Mouse (Mus musculus): ENCODE measurements around the gene Csnk1g1.

DNA sequence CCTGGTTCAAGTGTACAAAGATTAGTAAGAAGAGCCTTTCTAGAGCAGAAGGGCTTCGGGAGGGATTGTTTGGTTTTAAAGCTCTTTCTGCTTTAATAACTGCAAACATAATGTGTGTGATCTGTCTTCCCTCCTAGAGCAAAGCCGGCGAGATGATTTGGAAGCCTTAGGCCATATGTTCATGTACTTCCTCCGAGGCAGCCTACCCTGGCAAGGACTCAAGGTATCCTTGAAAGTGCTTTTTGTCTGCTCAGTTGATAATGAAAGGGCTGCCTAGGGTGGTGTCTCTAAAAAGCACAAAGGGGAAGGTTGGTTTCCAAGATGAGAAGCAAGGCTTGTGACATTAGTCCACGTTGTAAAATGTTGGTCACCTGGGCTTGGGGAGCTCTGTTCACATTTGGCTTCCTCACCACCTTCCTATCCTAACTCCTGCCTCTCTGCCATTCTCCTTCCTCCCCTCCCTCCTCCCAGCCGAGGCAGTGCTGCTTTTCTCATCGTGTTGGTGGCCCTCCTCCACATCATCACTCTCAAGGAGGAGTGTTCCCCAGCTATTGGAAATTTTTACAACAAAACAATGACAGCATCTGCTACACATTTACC, 99.0 kb downstream of the Csnk1g1 start:
- TF ChIP-seq POLR2A (IDR thresholded peaks at IDR 0.05; ENCODE audit: extremely low read depth, insufficient read depth, low read length) (no peak), CTCF (IDR thresholded peaks at IDR 0.05; ENCODE audit: extremely low read depth, insufficient read depth, low read length) (no peak)
